Mouse (Mus musculus): ENCODE measurements around the gene Zfp688. TPM values are rescaled to one million over a fixed set of nuclear protein-coding genes. Genes with fewer than 3 reads are reported as not detected.
"Not testable (repeated sequence)": the region's sequence is repeated elsewhere in the genome, so short reads cannot be mapped to it uniquely, and the experiment has no call there.

Gene Zfp688
- polyA plus RNA-seq (2015; fragmentation: Nextera tagmentation; extraction: Ambion mirVana) = 29.7 and 31.9 TPM in 2 replicates

DNA sequence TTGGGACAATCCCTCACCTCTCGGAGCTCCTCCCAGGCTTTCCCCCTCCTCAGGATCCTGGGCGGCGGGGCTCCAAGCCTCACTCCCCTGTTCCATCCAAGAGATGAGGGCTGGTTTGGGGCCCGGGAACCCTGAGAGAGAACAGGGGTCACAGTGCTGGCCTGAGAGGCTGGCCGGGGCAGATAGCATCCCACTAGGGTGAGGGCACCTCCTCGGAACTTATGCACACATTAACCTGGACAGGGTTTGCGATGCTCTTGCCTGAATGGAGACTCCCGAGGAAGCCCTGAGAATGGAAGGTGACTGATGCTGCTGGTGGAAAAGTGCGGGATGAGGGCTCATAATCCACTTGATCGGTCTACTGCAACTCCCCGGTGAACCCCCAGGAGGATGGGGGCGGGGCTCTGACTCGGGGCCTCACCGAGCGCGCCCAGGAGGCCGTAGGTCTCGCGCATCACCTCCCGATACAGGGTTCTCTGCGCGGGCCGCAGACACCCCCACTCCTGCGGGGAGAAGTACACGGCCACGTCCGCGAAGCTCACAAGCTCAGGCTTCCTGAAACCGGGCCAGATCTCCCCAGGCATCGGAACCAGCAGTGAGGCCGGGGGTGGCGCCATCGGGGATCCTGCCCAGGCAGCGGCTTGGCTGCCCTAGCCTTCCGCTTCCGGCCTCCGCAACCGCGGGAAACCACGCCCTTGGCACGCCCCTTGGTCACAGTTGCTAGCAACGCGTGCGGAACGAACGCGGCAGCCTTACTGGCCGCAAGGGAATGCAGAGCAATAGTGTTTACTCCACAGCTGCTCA is at the start of gene Zfp688:
Gene Zfp688, minus strand, starts transcription at position 681 of the 804 bp plus-strand sequence.
- peak within 1 kb of the TSS; percentile 85 for H3K4me3 ChIP-seq (replicated peaks; ENCODE audit: low read depth, low read length)
- no peaks in the 10 kb centered on the region for H3K36me3 ChIP-seq (ENCODE audit: insufficient read depth, low read length)
- WGBS = under 1% methylated on average over 48 of the region's 48 CpGs
- peak; percentile 23; the same call in 1 of the 2 replicates for TF ChIP-seq CTCF (IDR thresholded peaks at IDR 0.05; ENCODE audit: low read depth)
- H3K4me2 ChIP-seq (ENCODE audit: low read length) = peak within 1 kb of the TSS; percentile 96
- H3K9ac ChIP-seq (ENCODE audit: low read depth, low read length) = peak within 1 kb of the TSS; percentile 86
- DNase-seq (ENCODE audit: low spot score) (peak; percentile 95), ATAC-seq (replicated peaks; ENCODE audit: low FRiP score, low read depth) (peak; percentile 92)
- no peaks in the 10 kb centered on the region for H3K9me3 ChIP-seq (replicated peaks; ENCODE audit: low read length)
- H3K4me1 ChIP-seq (replicated peaks; ENCODE audit: insufficient read depth, low read length) = peaks cover 13% of the 10 kb centered on the region; the same call in 1 of the 2 replicates
- H3K27me3 ChIP-seq (ENCODE audit: insufficient read depth, low read length) = no peaks in the 10 kb centered on the region
- peak within 1 kb of the TSS; percentile 75; the same call in 1 of the 2 replicates for H3K27ac ChIP-seq

DNA sequence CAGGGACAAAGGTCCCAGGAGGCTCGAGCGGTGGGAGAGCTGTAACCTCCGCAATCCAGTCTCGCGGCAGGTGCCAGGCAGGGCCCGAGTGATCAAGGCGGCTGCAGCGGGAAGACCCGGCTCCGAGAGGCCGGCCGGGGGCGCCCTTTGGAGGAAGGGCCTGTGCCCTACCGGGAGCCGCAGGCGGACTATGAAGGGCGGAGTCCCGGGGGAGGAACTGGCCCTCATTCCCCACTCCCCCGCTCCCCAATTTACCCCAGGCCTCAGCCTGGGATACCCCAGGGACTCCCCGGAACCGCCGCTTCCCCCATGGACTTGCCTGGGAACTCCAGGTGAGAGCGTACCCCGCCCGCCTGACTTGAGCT is 49.8 kb upstream of the Zfp688 start:
- no peaks in the 10 kb centered on the region for H3K9me3 ChIP-seq (replicated peaks; ENCODE audit: low read length)
- peak overlapping the region; percentile 86 for H3K4me3 ChIP-seq (replicated peaks; ENCODE audit: low read depth, low read length)
- no peaks in the 10 kb centered on the region for H3K27me3 ChIP-seq (ENCODE audit: insufficient read depth, low read length)
- peak overlapping the region; percentile 91 for H3K4me2 ChIP-seq (ENCODE audit: low read length)
- peaks cover 30% of the 10 kb centered on the region; the same call in 1 of the 2 replicates for H3K36me3 ChIP-seq (ENCODE audit: insufficient read depth, low read length)
- WGBS = 2% methylated on average over 20 of the region's 25 CpGs
- peaks cover 14% of the 10 kb centered on the region; the same call in 1 of the 2 replicates for H3K4me1 ChIP-seq (replicated peaks; ENCODE audit: insufficient read depth, low read length)
- H3K9ac ChIP-seq (ENCODE audit: low read depth, low read length) = peak overlapping the region; percentile 87
- ATAC-seq (replicated peaks; ENCODE audit: low FRiP score, low read depth) (peak; percentile 52; the same call in 1 of the 2 replicates), DNase-seq (ENCODE audit: low spot score) (no peak)
- peak overlapping the region; percentile 99 for H3K27ac ChIP-seq
- TF ChIP-seq CTCF (IDR thresholded peaks at IDR 0.05; ENCODE audit: low read depth) = peak; percentile 19; the same call in 1 of the 2 replicates

DNA sequence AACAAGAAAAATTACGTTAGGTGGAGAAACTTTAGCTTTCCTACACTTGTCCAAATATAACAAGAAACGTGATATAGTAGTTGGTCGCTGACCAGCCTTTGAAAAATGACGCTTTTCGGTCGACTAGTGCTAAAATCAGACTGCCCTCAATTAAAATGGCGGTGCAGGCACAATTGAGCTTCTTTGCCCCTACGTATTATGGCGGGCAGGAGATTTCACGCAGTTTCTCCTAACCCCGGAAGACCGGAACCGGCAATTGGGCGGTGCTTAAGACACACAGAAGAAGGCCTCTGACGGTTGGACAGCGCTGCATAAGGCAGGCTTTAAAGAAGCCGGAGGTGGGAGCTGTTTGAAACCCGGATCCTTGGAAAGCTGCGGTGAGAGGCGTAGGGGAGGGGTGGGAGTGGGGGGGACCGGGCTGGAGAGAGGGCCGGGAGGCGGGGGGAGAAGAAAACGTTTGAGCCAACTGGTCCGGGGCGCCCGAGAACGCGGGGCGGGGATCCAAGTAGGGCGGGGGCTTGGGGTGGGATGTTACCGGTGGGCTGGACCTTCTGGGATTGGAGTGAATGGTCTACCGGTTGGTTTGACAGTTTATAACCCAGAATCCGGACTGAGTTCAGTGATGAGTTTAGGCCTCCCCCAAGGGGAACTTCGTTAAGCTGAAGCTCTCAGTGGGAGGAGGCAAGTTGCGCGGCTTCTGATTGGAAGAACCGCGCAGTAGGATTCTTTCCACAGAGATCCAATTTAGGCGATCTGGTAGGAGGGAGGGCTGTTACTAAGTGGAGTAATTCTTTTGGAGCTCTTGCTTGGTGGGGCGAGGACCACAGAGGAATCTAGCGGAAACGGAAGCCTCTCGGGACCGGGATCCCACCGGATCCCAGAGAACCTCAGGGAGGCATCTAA is 49.1 kb upstream of the Zfp688 start:
- peak; percentile 92 for ATAC-seq (replicated peaks; ENCODE audit: low FRiP score, low read depth)
- WGBS = 1% methylated on average over 45 of the region's 46 CpGs
- H3K36me3 ChIP-seq (ENCODE audit: insufficient read depth, low read length) = peaks cover 24% of the 10 kb centered on the region; the same call in 1 of the 2 replicates
- peak; percentile 99 for DNase-seq (ENCODE audit: low spot score)
- H3K27ac ChIP-seq = peak overlapping the region; percentile 99
- H3K27me3 ChIP-seq (ENCODE audit: insufficient read depth, low read length) = no peaks in the 10 kb centered on the region
- no peaks in the 10 kb centered on the region for H3K9me3 ChIP-seq (replicated peaks; ENCODE audit: low read length)
- peak overlapping the region; percentile 87 for H3K9ac ChIP-seq (ENCODE audit: low read depth, low read length)
- TF ChIP-seq CTCF (IDR thresholded peaks at IDR 0.05; ENCODE audit: low read depth) = no peak
- H3K4me3 ChIP-seq (replicated peaks; ENCODE audit: low read depth, low read length) = peak overlapping the region; percentile 86
- peak overlapping the region; percentile 91 for H3K4me2 ChIP-seq (ENCODE audit: low read length)
- peaks cover 14% of the 10 kb centered on the region; the same call in 1 of the 2 replicates for H3K4me1 ChIP-seq (replicated peaks; ENCODE audit: insufficient read depth, low read length)

DNA sequence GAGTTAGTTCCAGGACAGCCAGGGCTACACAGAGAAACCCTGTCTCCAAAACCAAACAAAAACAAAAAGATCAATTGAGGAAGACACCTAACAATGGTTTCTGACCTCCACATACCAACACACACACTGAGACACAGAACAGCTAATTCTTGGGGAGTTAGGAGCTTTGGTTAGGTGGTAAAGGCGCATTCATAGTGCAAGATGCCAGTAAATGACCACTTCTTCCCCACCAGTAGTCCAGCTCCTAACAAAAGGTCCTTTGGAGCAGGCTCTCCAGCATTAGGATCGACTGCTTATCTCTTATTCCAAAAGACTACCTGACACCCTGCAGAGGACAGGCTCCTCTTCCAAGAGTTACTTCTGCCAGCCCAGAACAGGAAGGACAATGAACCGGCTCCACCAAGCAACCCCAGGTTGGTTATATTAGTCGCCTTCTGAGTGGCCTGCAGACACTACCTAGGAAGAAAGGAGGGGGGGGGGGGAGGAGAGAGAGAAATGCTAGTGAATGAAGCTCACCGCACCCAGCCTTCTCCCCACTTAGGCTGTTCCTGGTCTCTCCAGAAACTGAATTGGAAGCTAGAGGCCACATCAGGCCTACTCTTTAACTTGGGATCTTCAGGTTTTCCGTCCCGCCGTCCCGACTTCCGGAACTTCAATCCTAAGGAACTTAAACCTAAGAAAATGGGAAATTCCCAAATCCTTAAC is 48.3 kb upstream of the Zfp688 start:
- no peak for TF ChIP-seq CTCF (IDR thresholded peaks at IDR 0.05; ENCODE audit: low read depth)
- Histone ChIP-seq H3K27ac (peak overlapping the region; percentile 99), H3K4me3 (replicated peaks; ENCODE audit: low read depth, low read length) (peak overlapping the region; percentile 86), H3K27me3 (ENCODE audit: insufficient read depth, low read length) (no peaks in the 10 kb centered on the region), H3K9me3 (replicated peaks; ENCODE audit: low read length) (no peaks in the 10 kb centered on the region), H3K4me1 (replicated peaks; ENCODE audit: insufficient read depth, low read length) (peaks cover 14% of the 10 kb centered on the region; the same call in 1 of the 2 replicates), H3K9ac (ENCODE audit: low read depth, low read length) (peak overlapping the region; percentile 62), H3K36me3 (ENCODE audit: insufficient read depth, low read length) (peaks cover 16% of the 10 kb centered on the region; the same call in 1 of the 2 replicates), H3K4me2 (ENCODE audit: low read length) (peak overlapping the region; percentile 91)
- DNase-seq (ENCODE audit: low spot score) (peak; percentile 4), ATAC-seq (replicated peaks; ENCODE audit: low FRiP score, low read depth) (no peak)
- WGBS = 9% methylated on average over 10 of the region's 10 CpGs

DNA sequence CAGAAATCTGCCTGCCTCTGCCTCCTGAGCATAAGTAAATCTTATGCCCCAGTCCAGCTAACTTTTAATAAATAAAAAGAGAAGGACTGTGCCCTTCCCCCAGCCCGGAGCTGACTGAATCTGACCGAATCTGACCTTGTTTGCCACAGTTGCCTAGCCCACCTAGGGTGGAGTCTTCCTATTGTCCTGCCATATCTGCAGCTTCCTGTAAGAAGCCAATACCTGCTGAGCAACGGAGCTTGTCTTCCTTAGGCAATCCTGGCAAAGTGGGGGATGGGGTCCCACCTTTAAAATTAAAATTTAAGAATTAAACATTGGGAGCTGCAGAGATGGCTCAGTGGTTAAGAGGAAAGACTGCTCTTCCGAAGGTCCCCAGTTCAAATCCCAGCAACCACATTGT is 44.7 kb upstream of the Zfp688 start:
- Histone ChIP-seq H3K9me3 (replicated peaks; ENCODE audit: low read length) (no peaks in the 10 kb centered on the region), H3K4me3 (replicated peaks; ENCODE audit: low read depth, low read length) (no peak overlapping the region), H3K4me1 (replicated peaks; ENCODE audit: insufficient read depth, low read length) (0 out of 2 replicates have a peak, but pooled peaks cover 7% of the 10 kb centered on the region), H3K4me2 (ENCODE audit: low read length) (no peak overlapping the region), H3K27ac (no peak overlapping the region), H3K36me3 (ENCODE audit: insufficient read depth, low read length) (peaks cover 6% of the 10 kb centered on the region; the same call in 1 of the 2 replicates), H3K27me3 (ENCODE audit: insufficient read depth, low read length) (no peaks in the 10 kb centered on the region), H3K9ac (ENCODE audit: low read depth, low read length) (no peak overlapping the region)
- 88% methylated on average over 4 of the region's 4 CpGs for WGBS
- TF ChIP-seq CTCF (IDR thresholded peaks at IDR 0.05; ENCODE audit: low read depth) = no peak
- ATAC-seq (replicated peaks; ENCODE audit: low FRiP score, low read depth) = no peak
- DNase-seq (ENCODE audit: low spot score) = no peak

DNA sequence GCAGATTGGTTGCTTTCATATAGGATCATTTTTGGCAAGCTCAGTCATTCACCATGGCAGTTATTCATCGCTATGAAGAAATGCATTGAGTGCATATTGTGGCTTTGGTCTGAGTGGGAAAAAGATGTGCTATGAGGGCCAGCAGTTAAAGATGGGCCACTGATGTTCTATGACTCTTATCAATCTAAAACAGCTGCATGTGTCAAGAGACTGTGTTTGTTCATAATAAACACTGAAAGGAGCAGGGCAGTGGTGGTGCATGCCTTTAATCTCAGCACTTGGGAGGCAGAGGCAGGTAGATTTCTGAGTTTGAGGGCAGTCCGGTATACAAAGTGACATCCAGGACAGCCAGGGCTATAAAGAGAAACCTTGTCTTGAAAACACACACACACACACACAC is 43.8 kb upstream of the Zfp688 start:
- H3K4me3 ChIP-seq (replicated peaks; ENCODE audit: low read depth, low read length); H3K4me2 ChIP-seq (ENCODE audit: low read length); DNase-seq (ENCODE audit: low spot score); H3K9ac ChIP-seq (ENCODE audit: low read depth, low read length); H3K27ac ChIP-seq; H3K9me3 ChIP-seq (replicated peaks; ENCODE audit: low read length); H3K36me3 ChIP-seq (ENCODE audit: insufficient read depth, low read length); H3K27me3 ChIP-seq (ENCODE audit: insufficient read depth, low read length); H3K4me1 ChIP-seq (replicated peaks; ENCODE audit: insufficient read depth, low read length); ATAC-seq (replicated peaks; ENCODE audit: low FRiP score, low read depth): not testable (repeated sequence)
- WGBS = 93% methylated on average over 2 of the region's 2 CpGs
